ENCODE assay signal across 11 mouse cellular contexts in the genomic region with DNA sequence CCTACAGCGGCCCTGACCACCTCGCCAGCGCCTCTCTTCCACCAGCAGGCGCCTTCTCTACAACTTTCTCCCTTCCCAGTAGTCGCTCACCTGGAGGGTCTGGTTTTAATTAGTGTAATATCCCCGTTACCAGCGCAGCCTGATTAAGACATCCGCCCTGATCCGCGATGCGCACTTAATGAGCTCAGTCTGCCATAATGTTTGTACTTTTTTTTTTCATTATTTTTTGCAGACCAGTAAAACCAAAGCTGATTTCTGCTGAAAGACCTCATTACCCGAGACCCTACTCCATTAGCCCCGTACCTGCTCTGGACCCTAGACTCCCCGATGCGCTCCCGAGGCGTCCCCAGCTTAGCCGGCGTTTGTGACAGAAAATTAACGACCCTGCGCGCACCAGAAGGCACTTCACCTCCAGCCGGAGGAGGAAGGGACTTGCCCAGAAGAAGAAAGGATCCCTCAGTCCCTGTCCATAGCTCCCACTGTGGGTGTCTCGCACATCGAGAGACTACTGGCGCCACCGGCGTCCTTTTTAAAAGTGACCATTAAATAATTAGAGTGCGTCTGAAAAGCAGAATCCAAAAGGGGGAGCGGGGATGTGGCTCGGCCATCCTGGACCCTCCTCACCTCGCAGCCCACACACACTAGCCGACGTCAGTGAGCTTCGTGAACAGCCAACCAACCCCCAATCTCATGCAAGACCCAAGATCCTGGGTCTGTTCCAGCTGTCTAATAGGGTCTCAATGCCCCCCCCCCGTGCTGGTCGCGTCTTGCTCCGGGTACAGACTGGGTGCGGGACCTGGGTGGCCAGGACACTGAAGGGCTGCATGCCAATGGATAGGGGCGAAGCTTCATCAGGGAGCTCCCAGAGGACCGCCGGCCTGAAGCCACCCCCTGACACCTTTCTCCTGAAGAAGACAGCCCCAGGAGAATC. TPM values are rescaled to one million over a fixed set of nuclear protein-coding genes. Genes with fewer than 3 reads are reported as not detected.
DNase-seq lines count a peak whose midpoint lies in the region; ATAC-seq and TF ChIP-seq lines count a peak whose summit lies in the region.
"Had no signal": no experiment of that assay in that cellular context is flagged by ENCODE, and none has a peak within 500 bp of the region (broad histone marks: within the 10 kb centered on the region; RNA-seq: fewer than 3 reads in every experiment).

No protein-coding gene starts in this region.

- TF ChIP-seq CTCF in heart, adult 2 months (IDR thresholded peaks at IDR 0.05), result no peak
- 0 out of 2 replicates have a peak, but pooled peaks have one; percentile 11 for TF ChIP-seq CTCF in brain, embryonic 14.5 days (IDR thresholded peaks at IDR 0.05; ENCODE audit: borderline replicate concordance, extremely low read depth, insufficient read depth, insufficient read length)
- 0 out of 2 replicates have a peak, but pooled peaks have one; percentile 22 for TF ChIP-seq CTCF in forebrain, postnatal 0 days (IDR thresholded peaks at IDR 0.05; ENCODE audit: low read depth)
- no peak for TF ChIP-seq CTCF in gastrocnemius, adult 2 months (IDR thresholded peaks at IDR 0.05)

- H3K79me2 ChIP-seq in heart, adult 2 months (replicated peaks; ENCODE audit: control insufficient read depth, insufficient read depth, low read length), result no peaks in the 10 kb centered on the region

- H3K27me3 ChIP-seq in heart, embryonic 13.5 days (replicated peaks), result peaks cover 92% of the 10 kb centered on the region
- peaks cover 22% of the 10 kb centered on the region for H3K27me3 ChIP-seq in heart, adult 2 months (ENCODE audit: control insufficient read depth, insufficient read depth, low read length)
- no peaks in the 10 kb centered on the region; the same call in 1 of the 2 replicates for H3K27me3 ChIP-seq in forebrain, postnatal 0 days (ENCODE audit: insufficient read depth, low read length)
- no peaks in the 10 kb centered on the region; the same call in 1 of the 2 replicates for H3K27me3 ChIP-seq in midbrain, embryonic 14.5 days (ENCODE audit: control insufficient read depth, insufficient read depth, low read length)

- no peak for ATAC-seq in heart, embryonic 13.5 days (ENCODE audit: extremely low read depth, insufficient number of reproducible peaks, low FRiP score, low TSS enrichment)
- ATAC-seq in forebrain, postnatal 0 days, result no peak
- peak; percentile 12; the same call in 1 of the 2 replicates for ATAC-seq in midbrain, embryonic 14.5 days (ENCODE audit: low FRiP score, low TSS enrichment)

- WGBS in heart, embryonic 13.5 days, result 2% methylated on average over 43 of the region's 43 CpGs
- WGBS in heart, adult 2 months, result 3% methylated on average over 43 of the region's 43 CpGs
- 1% methylated on average over 43 of the region's 43 CpGs for WGBS in forebrain, postnatal 0 days
- 1% methylated on average over 43 of the region's 43 CpGs for WGBS in midbrain, embryonic 14.5 days

- H3K4me2 ChIP-seq in heart, embryonic 13.5 days, result peak overlapping the region; percentile 84; the same call in 1 of the 2 replicates
- peak overlapping the region; percentile 79 for H3K4me2 ChIP-seq in forebrain, postnatal 0 days (ENCODE audit: low read depth)
- H3K4me2 ChIP-seq in midbrain, embryonic 14.5 days (ENCODE audit: low read length), result peak overlapping the region; percentile 92

- H3K27ac ChIP-seq in heart, embryonic 13.5 days (replicated peaks), result no peak overlapping the region
- H3K27ac ChIP-seq in heart, adult 2 months, result no peak overlapping the region
- peak overlapping the region; percentile 94; the same call in 1 of the 2 replicates for H3K27ac ChIP-seq in forebrain, postnatal 0 days (ENCODE audit: low read depth, low read length)
- peak overlapping the region; percentile 96 for H3K27ac ChIP-seq in midbrain, embryonic 14.5 days (replicated peaks; ENCODE audit: low read depth, low read length)
- no peak overlapping the region for H3K27ac ChIP-seq in gastrocnemius, adult 2 months
- H3K27ac ChIP-seq: liver, embryonic 14.5 days had no signal

- H3K9ac ChIP-seq in heart, embryonic 13.5 days, result no peak overlapping the region
- H3K9ac ChIP-seq in heart, adult 2 months (ENCODE audit: low read depth, low read length), result no peak overlapping the region
- H3K9ac ChIP-seq in forebrain, postnatal 0 days, result peak overlapping the region; percentile 88
- H3K9ac ChIP-seq in midbrain, embryonic 14.5 days (replicated peaks; ENCODE audit: low read length), result peak overlapping the region; percentile 90
- H3K9ac ChIP-seq: liver, embryonic 14.5 days had no signal

- no peak for DNase-seq in heart, adult 2 months
- peak; percentile 59 for DNase-seq in brain, embryonic 14.5 days (ENCODE audit: low read depth)
- DNase-seq in forebrain, postnatal 0 days, result no peak
- DNase-seq in midbrain, embryonic 14.5 days, result peak; percentile 59
- DNase-seq in gastrocnemius, adult 2 months, result no peak
- DNase-seq in layer of hippocampus, postnatal 10 days (ENCODE audit: low spot score in 2 of 2), result no peak
- no peak for DNase-seq in kidney, postnatal 25 days
- DNase-seq: adrenal gland, adult 2 months; thymus, adult 18-20 months had no signal

- intact Hi-C loops in heart, adult 2 months (cut with DNase I), result no loop called here
- intact Hi-C loops in gastrocnemius, adult 2 months (cut with DNase I), result no loop called here

- TF ChIP-seq EP300 in heart, adult 2 months (IDR thresholded peaks at IDR 0.05; ENCODE audit: insufficient read depth, low read depth, low read length), result no peak

- H3K4me3 ChIP-seq in heart, embryonic 13.5 days, result peak overlapping the region; percentile 53
- H3K4me3 ChIP-seq in heart, adult 2 months, result no peak overlapping the region
- peak overlapping the region; percentile 79 for H3K4me3 ChIP-seq in forebrain, postnatal 0 days (ENCODE audit: low read depth, low read length)
- peak overlapping the region; percentile 79 for H3K4me3 ChIP-seq in midbrain, embryonic 14.5 days (replicated peaks; ENCODE audit: low read depth, low read length)
- no peak overlapping the region for H3K4me3 ChIP-seq in gastrocnemius, adult 2 months

- H3K9me3 ChIP-seq in heart, embryonic 13.5 days, result 0 out of 2 replicates have a peak, but pooled peaks cover 3% of the 10 kb centered on the region
- H3K9me3 ChIP-seq in forebrain, postnatal 0 days (ENCODE audit: low read length), result no peaks in the 10 kb centered on the region
- H3K9me3 ChIP-seq in midbrain, embryonic 14.5 days (ENCODE audit: control insufficient read depth, low read length), result no peaks in the 10 kb centered on the region

- H3K36me3 ChIP-seq in heart, embryonic 13.5 days, result no peaks in the 10 kb centered on the region
- H3K36me3 ChIP-seq in heart, adult 2 months (ENCODE audit: control insufficient read depth, insufficient read depth, low read length), result no peaks in the 10 kb centered on the region
- H3K36me3 ChIP-seq in forebrain, postnatal 0 days (ENCODE audit: insufficient read depth), result no peaks in the 10 kb centered on the region
- no peaks in the 10 kb centered on the region for H3K36me3 ChIP-seq in midbrain, embryonic 14.5 days (ENCODE audit: control insufficient read depth, insufficient read depth, low read length)

- no peak for TF ChIP-seq POLR2A in heart, adult 2 months (IDR thresholded peaks at IDR 0.05; ENCODE audit: insufficient read depth, low read depth, low read length)
- no peak for TF ChIP-seq POLR2A in brain, embryonic 14.5 days (IDR thresholded peaks at IDR 0.05; ENCODE audit: borderline replicate concordance, extremely low read depth, insufficient read depth, insufficient read length, poor library complexity, severe bottlenecking)

- H3K4me1 ChIP-seq in heart, embryonic 13.5 days, result peaks cover 30% of the 10 kb centered on the region
- no peaks in the 10 kb centered on the region for H3K4me1 ChIP-seq in heart, adult 2 months (ENCODE audit: control insufficient read depth, insufficient read depth, low read length)
- H3K4me1 ChIP-seq in forebrain, postnatal 0 days (ENCODE audit: insufficient read depth), result peaks cover 24% of the 10 kb centered on the region
- H3K4me1 ChIP-seq in midbrain, embryonic 14.5 days (ENCODE audit: control insufficient read depth, insufficient read depth, low read length), result peaks cover 52% of the 10 kb centered on the region

RNA-seq across cellular contexts. Expression of gene Rbfox3, which starts 3.7 kb away (rescaled TPM):
- 0.13 and 0.20 TPM in 2 replicates for polyA plus RNA-seq in heart, embryonic 13.5 days (2015; fragmentation: Nextera tagmentation; extraction: Ambion mirVana)
- under 1 TPM; 0.16 to 0.23 TPM for total RNA-seq in heart, adult 2 months (2021)
- polyA plus RNA-seq in heart, adult 2 months (2012; rRNA removed), result not detected in 2 replicates
- polyA plus RNA-seq in brain, embryonic 14.5 days (2012; rRNA removed), result 19.7 and 37.6 TPM in 2 replicates
- 37.3 and 43.7 TPM in 2 replicates for total RNA-seq in forebrain, postnatal 0 days (2014; rRNA removed)
- 72.7 and 82.3 TPM in 2 replicates for polyA plus RNA-seq in forebrain, postnatal 0 days (2015; fragmentation: Nextera tagmentation; extraction: Ambion mirVana)
- 31.7 and 41.9 TPM in 2 replicates for polyA plus RNA-seq in midbrain, embryonic 14.5 days (2014; fragmentation: Nextera tagmentation; extraction: Ambion mirVana)
- under 1 TPM; 0.13 to 0.20 TPM for total RNA-seq in gastrocnemius, adult 2 months (2021)
- total RNA-seq in layer of hippocampus, postnatal 10 days (2021), result 100 to 1,000 TPM; 205 to 226 TPM

Comparison
In these comparisons a context has a peak if more than half of its experiments do, and no peak if none do; other contexts are left out.
1. H3K4me3 ChIP-seq: peak in heart, embryonic 13.5 days (single experiment), forebrain, postnatal 0 days (single experiment) and midbrain, embryonic 14.5 days (single experiment); none in heart, adult 2 months (single experiment) and gastrocnemius, adult 2 months (single experiment).
2. H3K27ac ChIP-seq: peak in forebrain, postnatal 0 days (single experiment) and midbrain, embryonic 14.5 days (single experiment); none in heart, embryonic 13.5 days (single experiment), heart, adult 2 months (single experiment) and gastrocnemius, adult 2 months (single experiment).
3. H3K9ac ChIP-seq: peak in forebrain, postnatal 0 days (single experiment) and midbrain, embryonic 14.5 days (single experiment); none in heart, embryonic 13.5 days (single experiment) and heart, adult 2 months (single experiment).
4. DNase-seq: peak in brain, embryonic 14.5 days (single experiment) and midbrain, embryonic 14.5 days (single experiment); none in heart, adult 2 months (0 of 2), forebrain, postnatal 0 days (single experiment), gastrocnemius, adult 2 months (single experiment), layer of hippocampus, postnatal 10 days (0 of 2) and kidney, postnatal 25 days (0 of 2).
5. CTCF ChIP-seq: peak in brain, embryonic 14.5 days (single experiment) and forebrain, postnatal 0 days (single experiment); none in heart, adult 2 months (single experiment) and gastrocnemius, adult 2 months (single experiment).
6. RNA of gene Rbfox3, which starts 3.7 kb away (polyA plus RNA-seq): 72.7 to 82.3 TPM in forebrain, postnatal 0 days, 19.7 to 37.6 TPM in brain, embryonic 14.5 days and 31.7 to 41.9 TPM in midbrain, embryonic 14.5 days; 0.13 to 0.20 TPM in heart, embryonic 13.5 days and not detected in heart, adult 2 months; every median in the first group is over 10 times any median in the second.
7. Peak in every context shown above with its lines, with median percentiles within 50 percentile points of each other: H3K4me2 ChIP-seq.